In genomic region chr15:96697901-96698657, GRCm38 (mm10) we compare ENCODE assay signal across 8 mouse cellular contexts. TPM values are rescaled to one million over a fixed set of nuclear protein-coding genes. Genes with fewer than 3 reads are reported as not detected.
DNase-seq lines count a peak whose midpoint lies in the region; ATAC-seq and TF ChIP-seq lines count a peak whose summit lies in the region.

No protein-coding gene starts in this region.

- H3K4me3 ChIP-seq in lung, embryonic 14.5 days (ENCODE audit: low read depth, low read length): peak overlapping the region; percentile 98
- H3K4me3 ChIP-seq in cerebellum, adult 2 months (replicated peaks; ENCODE audit: insufficient read depth, low read depth, low read length): peak overlapping the region; percentile 99
- H3K4me3 ChIP-seq in forebrain, postnatal 0 days (ENCODE audit: low read depth, low read length): peak overlapping the region; percentile 88
- peak overlapping the region; percentile 96 for H3K4me3 ChIP-seq in liver, adult 2 months (ENCODE audit: insufficient read depth, low read depth, low read length)
- H3K4me3 ChIP-seq in stomach, embryonic 14.5 days (ENCODE audit: low read depth, low read length): peak overlapping the region; percentile 76

- H3K79me2 ChIP-seq in liver, adult 2 months (ENCODE audit: control insufficient read depth, insufficient read depth, low read length): peaks cover 4% of the 10 kb centered on the region; the same call in 1 of the 2 replicates

- DNase-seq in lung, embryonic 14.5 days: no peak
- DNase-seq in lung, postnatal 25 days (ENCODE audit: low spot score): no peak
- peak in 1 of 2 experiments; percentile 72 for DNase-seq in cerebellum, adult 2 months
- DNase-seq in forebrain, postnatal 0 days: no peak
- no peak for DNase-seq in liver, adult 2 months (ENCODE audit: extremely low read depth, low read depth, low spot score)
- no peak for DNase-seq in left cerebral cortex, postnatal 25 days (ENCODE audit: low spot score in 2 of 2)
- DNase-seq in urinary bladder, postnatal 25 days (ENCODE audit: low spot score): no peak

- H3K27ac ChIP-seq in lung, embryonic 14.5 days (ENCODE audit: low read depth): peak overlapping the region; percentile 100
- H3K27ac ChIP-seq in cerebellum, adult 2 months (ENCODE audit: insufficient read depth, low read length): peak overlapping the region; percentile 67
- peak overlapping the region; percentile 100 for H3K27ac ChIP-seq in forebrain, postnatal 0 days (ENCODE audit: low read depth, low read length)
- peak overlapping the region; percentile 84 for H3K27ac ChIP-seq in liver, adult 2 months (replicated peaks; ENCODE audit: insufficient read depth, low read depth, low read length)
- peak overlapping the region; percentile 96 for H3K27ac ChIP-seq in stomach, embryonic 14.5 days (ENCODE audit: low read length)

- H3K4me2 ChIP-seq in lung, embryonic 14.5 days: peak overlapping the region; percentile 95
- peak overlapping the region; percentile 67 for H3K4me2 ChIP-seq in forebrain, postnatal 0 days (ENCODE audit: low read depth)
- peak overlapping the region; percentile 90 for H3K4me2 ChIP-seq in stomach, embryonic 14.5 days (replicated peaks; ENCODE audit: low read depth, low read length)

- peaks cover 55% of the 10 kb centered on the region for H3K36me3 ChIP-seq in lung, embryonic 14.5 days (ENCODE audit: insufficient read depth)
- peaks cover 31% of the 10 kb centered on the region for H3K36me3 ChIP-seq in forebrain, postnatal 0 days (ENCODE audit: insufficient read depth)
- peaks cover 44% of the 10 kb centered on the region for H3K36me3 ChIP-seq in liver, adult 2 months (ENCODE audit: control insufficient read depth, insufficient read depth, low read length)
- peaks cover 42% of the 10 kb centered on the region for H3K36me3 ChIP-seq in stomach, embryonic 14.5 days (ENCODE audit: control insufficient read depth, insufficient read depth, low read length)

- H3K4me1 ChIP-seq in lung, embryonic 14.5 days (ENCODE audit: insufficient read depth): peaks cover 17% of the 10 kb centered on the region
- H3K4me1 ChIP-seq in cerebellum, adult 2 months (ENCODE audit: control insufficient read depth, insufficient read depth, low read length): peaks cover 12% of the 10 kb centered on the region; the same call in 1 of the 2 replicates
- peaks cover 10% of the 10 kb centered on the region; the same call in 1 of the 2 replicates for H3K4me1 ChIP-seq in forebrain, postnatal 0 days (ENCODE audit: insufficient read depth)
- H3K4me1 ChIP-seq in liver, adult 2 months (ENCODE audit: control insufficient read depth, insufficient read depth, low read length): peaks cover 4% of the 10 kb centered on the region; the same call in 1 of the 2 replicates
- peaks cover 26% of the 10 kb centered on the region for H3K4me1 ChIP-seq in stomach, embryonic 14.5 days (ENCODE audit: control insufficient read depth, insufficient read depth, low read length)

- H3K9ac ChIP-seq in lung, embryonic 14.5 days: peak overlapping the region; percentile 99
- H3K9ac ChIP-seq in forebrain, postnatal 0 days: peak overlapping the region; percentile 100
- H3K9ac ChIP-seq in liver, adult 2 months (ENCODE audit: low read depth, low read length): peak overlapping the region; percentile 90
- peak overlapping the region; percentile 97 for H3K9ac ChIP-seq in stomach, embryonic 14.5 days (replicated peaks; ENCODE audit: low read depth, low read length)

- H3K27me3 ChIP-seq in lung, embryonic 14.5 days (ENCODE audit: insufficient read depth, low read length): no peaks in the 10 kb centered on the region
- no peaks in the 10 kb centered on the region for H3K27me3 ChIP-seq in cerebellum, adult 2 months (ENCODE audit: control insufficient read depth, insufficient read depth, low read length)
- no peaks in the 10 kb centered on the region for H3K27me3 ChIP-seq in forebrain, postnatal 0 days (ENCODE audit: insufficient read depth, low read length)
- no peaks in the 10 kb centered on the region for H3K27me3 ChIP-seq in liver, adult 2 months (ENCODE audit: control insufficient read depth, insufficient read depth, low read length)
- H3K27me3 ChIP-seq in stomach, embryonic 14.5 days (ENCODE audit: control insufficient read depth, insufficient read depth, low read length): no peaks in the 10 kb centered on the region

- no peak for TF ChIP-seq POLR2A in cerebellum, adult 2 months (IDR thresholded peaks at IDR 0.05; ENCODE audit: borderline replicate concordance, insufficient read depth, low read length)
- TF ChIP-seq POLR2A in liver, adult 2 months (IDR thresholded peaks at IDR 0.05; ENCODE audit: extremely low read depth, insufficient read depth, low read length): no peak

- H3K9me3 ChIP-seq in lung, embryonic 14.5 days (ENCODE audit: low read depth, low read length): no peaks in the 10 kb centered on the region
- no peaks in the 10 kb centered on the region for H3K9me3 ChIP-seq in forebrain, postnatal 0 days (ENCODE audit: low read length)
- no peaks in the 10 kb centered on the region for H3K9me3 ChIP-seq in stomach, embryonic 14.5 days (ENCODE audit: control insufficient read depth, low read depth, low read length)

- peak; percentile 4; the same call in 1 of the 2 replicates for ATAC-seq in lung, embryonic 14.5 days (ENCODE audit: insufficient read depth)
- 0 out of 2 replicates have a peak, but pooled peaks have one; percentile 3 for ATAC-seq in forebrain, postnatal 0 days
- ATAC-seq in stomach, embryonic 14.5 days (ENCODE audit: insufficient number of reproducible peaks, insufficient read depth, low FRiP score, low read depth): no peak

- intact Hi-C loops in left cerebral cortex, postnatal 25 days (cut with DNase I): loop anchor here (1.0 to 2.0 kb wide), 3 partner anchors 57 to 412 kb away; partner anchors contain the start of gene Scaf11

- no peak for TF ChIP-seq CTCF in lung, embryonic 14.5 days (IDR thresholded peaks at IDR 0.05; ENCODE audit: low read depth)
- no peak for TF ChIP-seq CTCF in cerebellum, adult 2 months (IDR thresholded peaks at IDR 0.05; ENCODE audit: borderline replicate concordance, insufficient read depth, low read depth, low read length)
- TF ChIP-seq CTCF in forebrain, postnatal 0 days (IDR thresholded peaks at IDR 0.05; ENCODE audit: low read depth): no peak
- TF ChIP-seq CTCF in liver, adult 2 months (IDR thresholded peaks at IDR 0.05; ENCODE audit: low read depth, low read length): no peak

- 6% methylated on average over 19 of the region's 19 CpGs for WGBS in lung, embryonic 14.5 days
- 3% methylated on average over 19 of the region's 19 CpGs for WGBS in cerebellum, adult 2 months
- 12% methylated on average over 19 of the region's 19 CpGs for WGBS in forebrain, postnatal 0 days
- WGBS in liver, adult 2 months: 3% methylated on average over 19 of the region's 19 CpGs
- WGBS in stomach, embryonic 14.5 days: 9% methylated on average over 19 of the region's 19 CpGs

RNA-seq across cellular contexts. Expression of gene Slc38a2, which starts 1.5 kb away (rescaled TPM):
- 174 and 182 TPM in 2 replicates for polyA plus RNA-seq in lung, embryonic 14.5 days (2014; fragmentation: Nextera tagmentation; extraction: Ambion mirVana)
- 93.6 and 103 TPM in 2 replicates for polyA plus RNA-seq in cerebellum, adult 2 months (2012; rRNA removed)
- total RNA-seq in forebrain, postnatal 0 days (2014; rRNA removed): 80.9 and 107 TPM in 2 replicates
- 69.8 and 78.4 TPM in 2 replicates for polyA plus RNA-seq in forebrain, postnatal 0 days (2015; fragmentation: Nextera tagmentation; extraction: Ambion mirVana)
- total RNA-seq in liver, adult 2 months (2014; rRNA removed): 73.9 and 85.1 TPM in 2 replicates
- 22.1 and 22.5 TPM in 2 replicates for polyA plus RNA-seq in liver, adult 2 months (2012; rRNA removed)
- 149 and 154 TPM in 2 replicates for polyA plus RNA-seq in stomach, embryonic 14.5 days (2014; fragmentation: Nextera tagmentation; extraction: Ambion mirVana)
- total RNA-seq in left cerebral cortex, postnatal 25 days (2021): 10 to 100 TPM; 81.3 to 86.1 TPM

RNA-seq across cellular contexts. Expression of gene Slc38a1, which starts 55.4 kb away (rescaled TPM):
- polyA plus RNA-seq in lung, embryonic 14.5 days (2014; fragmentation: Nextera tagmentation; extraction: Ambion mirVana): 70.6 and 71.6 TPM in 2 replicates
- 141 and 160 TPM in 2 replicates for polyA plus RNA-seq in cerebellum, adult 2 months (2012; rRNA removed)
- total RNA-seq in forebrain, postnatal 0 days (2014; rRNA removed): 52.7 and 73.3 TPM in 2 replicates
- polyA plus RNA-seq in forebrain, postnatal 0 days (2015; fragmentation: Nextera tagmentation; extraction: Ambion mirVana): 67.0 and 90.2 TPM in 2 replicates
- 0.74 and 0.87 TPM in 2 replicates for total RNA-seq in liver, adult 2 months (2014; rRNA removed)
- 0.31 and 2.0 TPM in 2 replicates for polyA plus RNA-seq in liver, adult 2 months (2012; rRNA removed)
- polyA plus RNA-seq in stomach, embryonic 14.5 days (2014; fragmentation: Nextera tagmentation; extraction: Ambion mirVana): 77.5 and 82.8 TPM in 2 replicates
- total RNA-seq in left cerebral cortex, postnatal 25 days (2021): 100 to 1,000 TPM in 1 of 2 experiments, 10 to 100 TPM in 1; 98.2 to 103 TPM

Comparison
In these comparisons a context has a peak if more than half of its experiments do, and no peak if none do; other contexts are left out.
1. RNA of gene Slc38a1, which starts 55.4 kb away (polyA plus RNA-seq): 141 to 160 TPM in cerebellum, adult 2 months, 67.0 to 90.2 TPM in forebrain, postnatal 0 days, 77.5 to 82.8 TPM in stomach, embryonic 14.5 days and 70.6 to 71.6 TPM in lung, embryonic 14.5 days; 0.31 to 2.0 TPM in liver, adult 2 months; every median in the first group is over 10 times any median in the second.
2. Peak in every context shown above with its lines, with median percentiles within 50 percentile points of each other: H3K27ac ChIP-seq, H3K4me2 ChIP-seq, H3K4me3 ChIP-seq and H3K9ac ChIP-seq.